Mouse (Mus musculus): ENCODE results near the gene Ssbp2. TPM values are rescaled to one million over a fixed set of nuclear protein-coding genes. Genes with fewer than 3 reads are reported as not detected.

The Ssbp2 gene
- polyA plus RNA-seq, 1 experiment, result 75.2 TPM

- H3K4me1 ChIP-seq (ENCODE audit: control insufficient read depth, insufficient read depth, low read length), result no peaks in the 10 kb centered on the region
- H3K4me3 ChIP-seq (replicated peaks; ENCODE audit: insufficient read depth, low read depth, low read length), result no peak overlapping the region
- no peak overlapping the region for H3K27ac ChIP-seq (ENCODE audit: insufficient read depth, low read length)
- 80% methylated on average over 5 of the region's 5 CpGs for WGBS
- TF ChIP-seq POLR2A (IDR thresholded peaks at IDR 0.05; ENCODE audit: borderline replicate concordance, insufficient read depth, low read length) (no peak), CTCF (IDR thresholded peaks at IDR 0.05; ENCODE audit: borderline replicate concordance, insufficient read depth, low read depth, low read length) (no peak)
- no peaks in the 10 kb centered on the region for H3K27me3 ChIP-seq (ENCODE audit: control insufficient read depth, insufficient read depth, low read length)
- DNase-seq, result no peak
These were observed 178.8 kb downstream of the Ssbp2 start for GRCm38 (mm10) chr13:91638836-91639235.

GRCm38 (mm10) chr13:91640219-91640618 lies 180.1 kb downstream of the Ssbp2 start:
- Histone ChIP-seq H3K27ac (ENCODE audit: insufficient read depth, low read length) (no peak overlapping the region), H3K4me3 (replicated peaks; ENCODE audit: insufficient read depth, low read depth, low read length) (no peak overlapping the region), H3K4me1 (ENCODE audit: control insufficient read depth, insufficient read depth, low read length) (no peaks in the 10 kb centered on the region), H3K27me3 (ENCODE audit: control insufficient read depth, insufficient read depth, low read length) (no peaks in the 10 kb centered on the region)
- 73% methylated on average over 5 of the region's 5 CpGs for WGBS
- TF ChIP-seq POLR2A (IDR thresholded peaks at IDR 0.05; ENCODE audit: borderline replicate concordance, insufficient read depth, low read length) (no peak), CTCF (IDR thresholded peaks at IDR 0.05; ENCODE audit: borderline replicate concordance, insufficient read depth, low read depth, low read length) (no peak)
- DNase-seq, result no peak

GRCm38 (mm10) chr13:91648240-91648639 lies 188.2 kb downstream of the Ssbp2 start:
- peak; percentile 75 for TF ChIP-seq CTCF (IDR thresholded peaks at IDR 0.05; ENCODE audit: borderline replicate concordance, insufficient read depth, low read depth, low read length)
- no peak for TF ChIP-seq POLR2A (IDR thresholded peaks at IDR 0.05; ENCODE audit: borderline replicate concordance, insufficient read depth, low read length)
- WGBS, result 21% methylated on average over 6 of the region's 6 CpGs
- no peak overlapping the region for H3K4me3 ChIP-seq (replicated peaks; ENCODE audit: insufficient read depth, low read depth, low read length)

GRCm38 (mm10) chr13:91649926-91650325 lies 189.8 kb downstream of the Ssbp2 start:
- Histone ChIP-seq H3K4me3 (replicated peaks; ENCODE audit: insufficient read depth, low read depth, low read length) (no peak overlapping the region), H3K4me1 (ENCODE audit: control insufficient read depth, insufficient read depth, low read length) (no peaks in the 10 kb centered on the region), H3K27me3 (ENCODE audit: control insufficient read depth, insufficient read depth, low read length) (no peaks in the 10 kb centered on the region), H3K27ac (ENCODE audit: insufficient read depth, low read length) (no peak overlapping the region)
- DNase-seq, result no peak
- 70% methylated on average over 7 of the region's 7 CpGs for WGBS
- no peak for TF ChIP-seq POLR2A (IDR thresholded peaks at IDR 0.05; ENCODE audit: borderline replicate concordance, insufficient read depth, low read length)
- TF ChIP-seq CTCF (IDR thresholded peaks at IDR 0.05; ENCODE audit: borderline replicate concordance, insufficient read depth, low read depth, low read length), result no peak

More at GRCm38 (mm10) chr13:91648240-91648639, 188.2 kb downstream of the Ssbp2 start:
- Histone ChIP-seq H3K27ac (ENCODE audit: insufficient read depth, low read length) (no peak overlapping the region), H3K27me3 (ENCODE audit: control insufficient read depth, insufficient read depth, low read length) (no peaks in the 10 kb centered on the region), H3K4me1 (ENCODE audit: control insufficient read depth, insufficient read depth, low read length) (no peaks in the 10 kb centered on the region)
- peak; percentile 44 to 58 for DNase-seq

- TF ChIP-seq CTCF (IDR thresholded peaks at IDR 0.05; ENCODE audit: borderline replicate concordance, insufficient read depth, low read depth, low read length) (no peak), POLR2A (IDR thresholded peaks at IDR 0.05; ENCODE audit: borderline replicate concordance, insufficient read depth, low read length) (no peak)
- no peak for DNase-seq
- no peaks in the 10 kb centered on the region for H3K4me1 ChIP-seq (ENCODE audit: control insufficient read depth, insufficient read depth, low read length)
- no peaks in the 10 kb centered on the region for H3K27me3 ChIP-seq (ENCODE audit: control insufficient read depth, insufficient read depth, low read length)
- 83% methylated on average over 5 of the region's 5 CpGs for WGBS
- H3K27ac ChIP-seq (ENCODE audit: insufficient read depth, low read length), result no peak overlapping the region
- H3K4me3 ChIP-seq (replicated peaks; ENCODE audit: insufficient read depth, low read depth, low read length), result no peak overlapping the region
These were observed 201.1 kb downstream of the Ssbp2 start for GRCm38 (mm10) chr13:91661068-91661795.

GRCm38 (mm10) chr13:91662751-91663150 lies 202.7 kb downstream of the Ssbp2 start:
- no peak overlapping the region for H3K4me3 ChIP-seq (replicated peaks; ENCODE audit: insufficient read depth, low read depth, low read length)
- 61% methylated on average over 2 of the region's 2 CpGs for WGBS
- no peak for DNase-seq
- H3K4me1 ChIP-seq (ENCODE audit: control insufficient read depth, insufficient read depth, low read length), result no peaks in the 10 kb centered on the region
- no peak for TF ChIP-seq CTCF (IDR thresholded peaks at IDR 0.05; ENCODE audit: borderline replicate concordance, insufficient read depth, low read depth, low read length)
- no peak for TF ChIP-seq POLR2A (IDR thresholded peaks at IDR 0.05; ENCODE audit: borderline replicate concordance, insufficient read depth, low read length)
- H3K27ac ChIP-seq (ENCODE audit: insufficient read depth, low read length), result no peak overlapping the region
- H3K27me3 ChIP-seq (ENCODE audit: control insufficient read depth, insufficient read depth, low read length), result no peaks in the 10 kb centered on the region

GRCm38 (mm10) chr13:91673241-91673640 lies 213.2 kb downstream of the Ssbp2 start:
- no peak for TF ChIP-seq CTCF (IDR thresholded peaks at IDR 0.05; ENCODE audit: borderline replicate concordance, insufficient read depth, low read depth, low read length)
- no peak for TF ChIP-seq POLR2A (IDR thresholded peaks at IDR 0.05; ENCODE audit: borderline replicate concordance, insufficient read depth, low read length)
- H3K4me3 ChIP-seq (replicated peaks; ENCODE audit: insufficient read depth, low read depth, low read length), result no peak overlapping the region
- no peaks in the 10 kb centered on the region for H3K4me1 ChIP-seq (ENCODE audit: control insufficient read depth, insufficient read depth, low read length)
- WGBS, result 74% methylated on average over 3 of the region's 3 CpGs
- H3K27me3 ChIP-seq (ENCODE audit: control insufficient read depth, insufficient read depth, low read length), result no peaks in the 10 kb centered on the region
- no peak for DNase-seq
- H3K27ac ChIP-seq (ENCODE audit: insufficient read depth, low read length), result no peak overlapping the region

GRCm38 (mm10) chr13:91680764-91681437 lies 220.8 kb downstream of the Ssbp2 start:
- no peak for TF ChIP-seq POLR2A (IDR thresholded peaks at IDR 0.05; ENCODE audit: borderline replicate concordance, insufficient read depth, low read length)
- TF ChIP-seq CTCF (IDR thresholded peaks at IDR 0.05; ENCODE audit: borderline replicate concordance, insufficient read depth, low read depth, low read length), result no peak
- no peak overlapping the region for H3K4me3 ChIP-seq (replicated peaks; ENCODE audit: insufficient read depth, low read depth, low read length)
- no peak for DNase-seq
- no peaks in the 10 kb centered on the region for H3K27me3 ChIP-seq (ENCODE audit: control insufficient read depth, insufficient read depth, low read length)
- H3K4me1 ChIP-seq (ENCODE audit: control insufficient read depth, insufficient read depth, low read length), result no peaks in the 10 kb centered on the region
- H3K27ac ChIP-seq (ENCODE audit: insufficient read depth, low read length), result no peak overlapping the region
- 94% methylated on average over 8 of the region's 8 CpGs for WGBS
